Mouse (Mus musculus) retina, adult 2 months (tissue): ENCODE results near the gene Gzmm.

Source experiments
- DNase-seq: peaks from one replicate; pipeline ENCODE4 v3.0.0-alpha.2; 2012; ENCODE audit warnings: low read depth, low spot score

The Gzmm gene

DNA sequence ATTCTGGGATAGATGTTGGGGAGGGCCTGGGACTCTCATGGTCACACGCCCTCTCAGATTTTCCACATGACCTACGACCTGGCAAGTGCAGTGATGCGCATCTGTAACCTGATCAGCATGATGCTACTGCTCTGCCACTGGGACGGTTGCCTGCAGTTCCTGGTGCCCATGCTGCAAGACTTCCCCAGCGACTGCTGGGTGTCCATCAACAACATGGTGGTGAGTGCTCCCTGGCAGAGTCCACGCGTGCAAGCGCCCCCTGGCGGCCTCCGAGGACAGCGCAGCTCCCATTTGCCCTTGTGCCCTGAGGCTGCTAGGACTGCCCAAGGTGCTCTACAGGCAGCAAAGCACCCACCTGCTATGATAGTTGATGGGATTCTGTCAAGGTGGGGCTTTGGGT is 37.3 kb downstream of the Gzmm start:
- no peak for DNase-seq

DNA sequence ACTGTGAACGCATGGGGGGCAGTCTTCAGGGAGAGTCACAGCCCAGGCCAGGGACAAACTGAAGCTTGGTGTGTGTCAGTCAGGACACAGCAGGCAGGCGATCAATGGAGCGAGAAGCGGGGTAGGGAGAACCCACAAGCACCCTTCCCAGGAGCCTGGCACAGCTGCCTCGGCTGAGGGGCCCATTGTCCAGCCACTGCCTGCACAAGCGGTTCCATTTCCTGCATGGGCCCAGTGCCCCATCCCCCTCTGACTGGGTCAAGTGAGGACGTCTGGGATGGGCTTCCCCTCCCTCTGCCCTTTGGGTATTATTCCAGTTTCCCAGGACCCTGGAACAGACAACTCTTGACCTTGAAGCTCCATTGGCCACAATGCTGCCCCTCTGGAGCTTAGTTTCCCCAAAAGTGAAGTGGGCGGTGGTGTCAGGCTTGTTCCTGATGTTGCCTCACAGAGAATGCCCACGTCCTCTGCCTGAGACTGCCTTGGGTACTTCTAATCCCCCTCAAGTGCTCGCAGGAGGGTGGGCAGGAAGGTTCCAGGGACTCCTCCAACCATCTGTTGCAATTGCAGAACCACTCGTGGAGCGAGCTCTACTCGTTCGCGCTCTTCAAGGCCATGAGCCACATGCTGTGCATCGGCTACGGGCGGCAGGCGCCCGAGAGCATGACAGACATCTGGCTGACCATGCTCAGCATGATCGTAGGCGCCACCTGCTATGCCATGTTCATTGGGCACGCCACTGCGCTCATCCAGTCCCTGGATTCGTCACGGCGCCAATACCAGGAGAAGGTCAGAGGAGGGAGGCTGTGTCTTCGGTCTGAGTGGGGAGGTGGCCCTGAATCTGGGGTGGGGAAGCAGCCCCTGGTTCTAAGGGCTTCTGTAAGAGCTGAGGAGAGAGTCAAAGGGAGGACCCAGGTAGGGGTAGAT is 39.8 kb downstream of the Gzmm start:
- DNase-seq: no peak

DNA sequence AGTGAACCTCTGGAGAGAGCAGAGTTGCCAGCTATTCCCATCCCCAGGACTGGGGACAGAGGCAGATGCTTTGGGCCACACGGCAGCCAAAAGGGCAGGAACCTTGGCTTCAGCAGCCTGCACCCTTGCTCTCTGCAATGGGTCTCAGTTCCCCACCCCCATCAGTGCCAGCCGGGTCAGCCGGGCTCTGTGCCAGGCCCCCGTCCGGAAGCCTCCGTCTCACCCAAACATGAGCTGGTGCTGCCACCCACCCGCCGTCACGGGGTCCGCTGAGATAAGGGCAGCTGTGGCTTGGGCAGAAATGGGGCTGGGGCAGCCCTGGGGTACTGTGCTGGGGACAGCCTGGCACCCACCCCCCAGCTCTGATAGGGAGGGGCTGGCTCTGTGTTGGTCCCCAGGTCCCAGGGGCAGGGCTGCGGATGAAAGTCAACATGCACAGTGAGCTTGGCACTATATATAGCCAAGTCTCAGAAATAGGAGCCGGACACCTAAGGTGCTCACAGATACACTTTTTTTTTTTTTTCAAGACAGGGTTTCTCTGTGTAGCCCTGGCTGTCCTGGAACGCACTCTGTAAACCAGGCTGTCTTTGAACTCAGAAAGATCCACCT is 40.6 kb downstream of the Gzmm start:
- no peak for DNase-seq

DNA sequence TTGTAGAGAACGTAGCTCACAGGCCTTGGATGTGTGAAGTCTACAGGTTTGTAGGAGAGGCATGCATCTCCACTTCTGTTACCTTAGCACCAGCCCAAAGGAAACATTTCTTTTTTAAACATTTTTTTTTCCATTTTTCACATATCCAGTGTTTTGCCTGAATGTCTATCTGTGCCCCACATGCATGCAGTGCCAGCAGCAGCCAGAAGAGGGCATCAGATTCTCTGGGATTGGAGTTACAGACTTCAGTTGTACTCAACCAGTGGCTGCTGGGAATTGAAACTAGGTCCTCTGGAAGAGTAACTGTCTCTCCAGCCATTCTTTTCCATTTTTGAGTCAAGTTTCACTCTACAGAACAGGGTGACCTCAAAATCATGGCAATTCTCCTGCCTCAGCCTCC is 43.7 kb downstream of the Gzmm start:
- DNase-seq: no peak

DNA sequence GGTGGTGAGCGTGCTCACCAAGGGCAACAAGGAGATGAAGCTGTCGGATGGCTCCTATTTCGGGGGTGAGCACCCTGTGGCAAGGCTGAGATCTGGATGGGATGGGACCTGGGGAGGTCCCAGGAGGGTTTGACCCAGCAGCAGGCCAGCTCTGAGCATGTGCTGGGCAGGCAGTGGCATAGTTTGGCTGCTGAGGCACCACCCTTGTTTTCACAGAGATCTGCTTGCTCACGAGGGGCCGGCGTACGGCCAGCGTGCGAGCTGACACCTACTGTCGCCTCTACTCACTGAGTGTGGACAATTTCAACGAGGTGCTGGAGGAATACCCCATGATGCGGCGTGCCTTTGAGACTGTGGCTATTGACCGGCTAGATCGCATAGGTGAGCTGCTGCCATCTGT is 45.0 kb downstream of the Gzmm start:
- DNase-seq: no peak

DNA sequence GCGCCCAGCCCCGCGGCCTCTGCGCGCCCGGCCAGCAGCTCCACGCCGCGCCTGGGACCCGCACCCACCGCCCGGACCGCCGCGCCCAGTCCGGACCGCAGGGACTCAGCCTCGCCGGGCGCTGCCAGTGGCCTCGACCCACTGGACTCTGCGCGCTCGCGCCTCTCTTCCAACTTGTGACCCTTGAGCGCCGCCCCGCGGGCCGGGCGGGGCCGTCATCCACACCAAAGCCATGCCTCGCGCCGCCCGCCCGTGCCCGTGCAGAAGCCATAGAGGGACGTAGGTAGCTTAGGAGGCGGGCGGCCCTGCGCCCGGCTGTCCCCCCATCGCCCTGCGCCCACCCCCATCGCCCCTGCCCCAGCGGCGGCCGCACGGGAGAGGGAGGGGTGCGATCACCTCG is 46.5 kb downstream of the Gzmm start:
- no peak for DNase-seq

DNA sequence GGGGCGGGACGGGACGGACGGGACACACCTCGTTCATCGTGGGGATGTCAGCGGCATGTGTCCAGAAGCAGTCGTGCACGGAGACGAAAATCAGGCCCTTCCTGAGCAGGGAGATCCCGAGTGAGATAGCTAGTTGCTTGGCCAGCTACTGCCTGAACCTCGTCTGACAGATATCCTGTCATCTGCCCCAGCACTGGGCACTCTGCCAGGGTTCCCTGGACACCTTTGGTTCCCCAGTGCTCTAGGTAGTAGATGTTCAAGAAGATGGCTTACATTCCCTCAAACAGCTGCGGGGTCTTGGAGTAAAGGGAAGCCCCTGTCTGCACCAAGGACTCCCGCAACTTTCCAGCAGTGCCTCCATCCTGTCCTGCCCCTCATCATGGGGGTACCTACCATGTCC is 47.9 kb downstream of the Gzmm start:
- DNase-seq: no peak

DNA sequence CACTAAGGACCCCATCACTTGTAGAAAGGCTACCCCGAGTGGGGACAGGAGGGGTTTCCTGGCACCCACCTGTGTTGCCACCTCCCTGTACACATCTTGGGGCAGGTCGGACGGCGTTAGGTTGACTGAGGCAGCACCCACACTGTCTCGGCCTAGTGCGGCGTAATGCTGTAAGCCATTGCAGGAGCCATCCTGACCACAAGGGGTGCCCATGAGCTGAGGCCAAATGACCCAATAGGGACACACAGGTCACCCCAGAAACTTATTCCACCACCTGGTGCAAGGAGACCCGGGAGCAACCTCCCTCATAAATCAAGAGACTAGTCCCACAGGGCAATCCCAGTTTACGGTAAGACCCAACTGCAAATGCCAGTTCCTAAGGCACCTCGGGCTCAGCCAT is 49.4 kb downstream of the Gzmm start:
- no peak for DNase-seq

DNA sequence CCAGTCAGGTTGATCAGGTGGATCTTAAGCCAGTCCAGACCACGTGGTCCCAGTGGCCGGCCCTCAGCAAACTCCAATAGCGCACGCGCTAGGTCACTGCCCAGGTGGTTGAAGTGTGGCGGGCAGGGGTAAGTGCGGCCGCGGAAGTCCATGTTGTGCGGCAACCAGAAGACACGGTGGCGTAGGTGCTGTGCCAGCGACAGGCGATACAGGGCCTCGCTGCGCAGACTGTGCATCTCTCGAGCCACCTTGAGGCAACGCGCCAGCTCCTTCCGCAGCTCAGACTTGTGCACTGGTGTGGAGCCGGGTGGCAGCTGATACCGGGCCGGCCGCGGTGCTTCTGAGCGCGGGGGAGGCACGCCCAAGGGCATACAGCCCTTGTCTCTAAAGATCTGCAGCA is 50.4 kb downstream of the Gzmm start:
- DNase-seq: no peak

DNA sequence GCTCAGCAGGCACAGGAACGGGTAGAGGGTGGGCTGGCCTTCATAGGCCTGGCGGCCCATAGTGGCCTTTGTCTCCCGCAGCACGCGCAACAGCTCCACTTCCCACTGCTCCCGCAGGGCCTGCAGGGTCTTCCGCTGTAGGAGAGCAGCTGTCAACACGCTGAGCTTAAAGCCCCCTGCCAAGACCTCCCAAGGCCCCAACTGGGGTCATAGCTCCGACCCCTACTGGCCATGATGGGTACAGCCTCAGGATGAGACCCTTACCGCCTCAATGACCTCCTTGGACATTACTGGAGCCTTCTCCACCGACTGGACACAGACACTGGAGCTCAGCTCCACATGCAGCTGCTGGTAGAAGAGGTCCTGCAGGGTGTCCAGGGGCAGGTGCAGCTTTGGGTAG is 52.0 kb downstream of the Gzmm start:
- DNase-seq: no peak

DNA sequence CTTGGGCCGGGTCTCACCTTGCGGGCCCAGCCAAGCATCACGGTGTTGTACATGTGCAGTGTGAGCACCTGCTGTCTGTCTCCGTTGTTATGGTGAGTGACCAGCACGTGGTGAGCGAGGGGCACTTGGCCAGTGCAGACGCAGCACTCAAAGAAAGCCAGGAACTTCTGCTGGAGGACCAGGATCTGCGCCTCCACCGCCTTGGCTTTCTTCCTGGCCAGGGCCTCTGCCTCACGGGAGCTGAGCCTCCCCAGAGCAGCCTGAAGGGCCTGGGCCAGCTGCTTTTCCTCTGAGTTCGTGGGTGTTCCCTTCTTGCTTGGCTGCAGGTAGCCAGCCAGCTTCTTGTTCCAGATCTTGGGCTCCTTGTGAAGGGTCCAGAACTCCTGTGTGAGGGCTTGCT is 54.3 kb downstream of the Gzmm start:
- no peak for DNase-seq

DNA sequence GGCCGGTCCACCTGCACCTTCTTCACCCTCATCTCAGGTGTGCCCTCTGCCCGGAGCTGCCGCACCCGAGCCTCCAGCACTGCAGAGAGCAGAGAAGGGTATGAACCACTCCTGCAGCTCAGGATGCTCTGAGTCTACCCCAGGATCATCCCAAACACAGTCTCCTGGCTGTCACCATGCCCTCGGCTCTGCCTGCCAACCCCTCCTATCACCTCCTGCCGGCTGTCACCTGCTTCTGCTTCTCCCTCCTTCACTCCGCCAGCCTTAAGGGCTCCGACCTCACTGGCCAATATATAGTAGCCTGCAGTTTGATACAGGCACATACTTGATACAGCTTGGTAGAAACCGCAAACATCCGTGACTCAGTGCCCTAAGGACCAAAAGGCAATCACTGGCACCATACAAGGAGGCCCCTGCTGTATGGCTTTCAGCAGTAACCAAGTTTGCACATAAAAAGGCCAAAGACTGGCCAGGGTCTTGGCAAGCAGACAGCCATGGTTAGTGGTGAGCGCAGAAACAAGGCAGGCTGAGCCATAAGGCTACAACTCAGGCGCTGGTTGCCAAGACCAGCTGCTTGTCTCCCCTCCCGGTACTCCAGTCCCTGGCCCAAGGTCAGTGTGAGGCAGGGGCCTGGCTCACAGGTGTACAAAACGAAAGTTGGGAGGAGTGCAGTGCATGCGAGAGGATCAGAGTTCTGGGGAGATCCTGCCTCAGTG is 55.0 kb downstream of the Gzmm start:
- DNase-seq: no peak
